Mouse (Mus musculus) neural tube, embryonic 15.5 days (tissue): ENCODE measurements at regions not wholly inside any gene's neighbourhood (a gene's known extent, or its start where the extent isn't known, plus 50 kb on each side); places are given as distances from the start of the nearest gene placed in this dataset.

Experiments used
- ATAC-seq: fragments of 200-750 bp; cut with Nextera tagmentation; 2 replicates; pipeline ENCODE4 v1.8.0; 2017; ENCODE audit warnings: mild to moderate bottlenecking, moderate TSS enrichment, moderate library complexity; ENCODE audit not compliant: low FRiP score
- H3K27ac ChIP-seq: fragments of 300-500 bp; sonication (generic); replicated peaks from 2 replicates; pipeline ENCODE4 v1.5.1; 2015; ENCODE audit warnings: mild to moderate bottlenecking, inconsistent platforms
- H3K27me3 ChIP-seq: fragments of 300-500 bp; sonication (generic); replicated peaks from 2 replicates; pipeline ENCODE4 v1.6.1; 2015; ENCODE audit warnings: inconsistent platforms
- H3K36me3 ChIP-seq: fragments of 300-500 bp; sonication (generic); 2 replicates; pipeline ENCODE4 v1.6.1; 2015; ENCODE audit warnings: inconsistent platforms
- H3K4me1 ChIP-seq: fragments of 300-500 bp; sonication (generic); 2 replicates; pipeline ENCODE4 v1.6.1; 2015; ENCODE audit warnings: inconsistent platforms
- H3K4me2 ChIP-seq: fragments of 300-500 bp; sonication (generic); 2 replicates; pipeline ENCODE4 v1.6.1; 2015; ENCODE audit warnings: inconsistent platforms, mild to moderate bottlenecking, moderate library complexity
- H3K4me3 ChIP-seq: fragments of 300-500 bp; sonication (generic); replicated peaks from 2 replicates; pipeline ENCODE4 v1.5.1; 2015; ENCODE audit warnings: mild to moderate bottlenecking, inconsistent platforms
- H3K9ac ChIP-seq: fragments of 300-500 bp; sonication (generic); replicated peaks from 2 replicates; pipeline ENCODE4 v1.6.1; 2015; ENCODE audit warnings: mild to moderate bottlenecking, inconsistent platforms
- H3K9me3 ChIP-seq: fragments of 300-500 bp; sonication (generic); replicated peaks from 2 replicates; pipeline ENCODE4 v1.6.1; 2016; ENCODE audit warnings: inconsistent platforms
- WGBS: fragments of 180-500 bp; shearing (Covaris S2); methylation state at CpG from one replicate; pipeline ENCODE4 v1.1.7; 2015; ENCODE audit warnings: mixed read lengths; 5-methylcytosine and 5-hydroxymethylcytosine counted together

- Histone ChIP-seq H3K27ac (no peak overlapping the region; the same call in 1 of the 2 replicates), H3K9ac (no peak overlapping the region), H3K27me3 (no peaks in the 10 kb centered on the region), H3K4me3 (no peak overlapping the region), H3K4me1 (peaks cover 4% of the 10 kb centered on the region; the same call in 1 of the 2 replicates), H3K36me3 (no peaks in the 10 kb centered on the region), H3K9me3 (no peaks in the 10 kb centered on the region), H3K4me2 (no peak overlapping the region)
- ATAC-seq, result peak; percentile 90
- WGBS, result 60% methylated on average over 3 of the region's 3 CpGs
These were observed 1398.3 kb upstream of the Lrrc6 start for GRCm38 (mm10) chr15:67898959-67899403.

- Histone ChIP-seq H3K9ac (no peak overlapping the region), H3K27ac (no peak overlapping the region), H3K4me1 (peaks cover 4% of the 10 kb centered on the region; the same call in 1 of the 2 replicates), H3K27me3 (no peaks in the 10 kb centered on the region), H3K9me3 (no peaks in the 10 kb centered on the region), H3K36me3 (no peaks in the 10 kb centered on the region), H3K4me3 (no peak overlapping the region), H3K4me2 (no peak overlapping the region)
- ATAC-seq, result no peak
- 31% methylated on average over 3 of the region's 3 CpGs for WGBS
These were observed 1391.4 kb upstream of the Lrrc6 start for GRCm38 (mm10) chr15:67892066-67892465.

- ATAC-seq, result no peak
- 51% methylated on average over 3 of the region's 3 CpGs for WGBS
- H3K36me3 ChIP-seq, result no peaks in the 10 kb centered on the region
- H3K27ac ChIP-seq, result no peak overlapping the region
- H3K27me3 ChIP-seq, result no peaks in the 10 kb centered on the region
- no peak overlapping the region for H3K4me3 ChIP-seq
- no peaks in the 10 kb centered on the region for H3K9me3 ChIP-seq
- H3K4me2 ChIP-seq, result no peak overlapping the region
- H3K4me1 ChIP-seq, result peaks cover 4% of the 10 kb centered on the region; the same call in 1 of the 2 replicates
- H3K9ac ChIP-seq, result no peak overlapping the region
These were observed 1390.0 kb upstream of the Lrrc6 start for GRCm38 (mm10) chr15:67890612-67891304.

DNA sequence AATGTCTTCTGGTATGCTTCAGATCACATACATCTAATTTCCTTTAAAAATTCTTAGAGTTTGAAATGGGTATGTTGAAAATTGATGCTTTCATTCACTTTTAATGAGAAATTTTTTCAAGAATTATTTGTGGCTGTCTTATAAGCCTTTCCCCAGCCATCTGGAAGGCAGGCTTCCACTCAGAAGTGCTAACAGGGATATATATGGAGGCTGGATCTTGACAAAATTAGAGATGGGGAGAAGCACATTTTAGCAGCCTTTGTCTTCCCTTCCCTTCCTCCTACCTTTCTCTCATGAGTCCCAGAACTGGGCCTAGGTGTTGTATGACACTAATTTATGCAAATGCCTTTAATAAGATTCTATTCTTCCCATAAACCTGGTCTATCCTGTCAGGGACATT lies 1387.8 kb upstream of the Lrrc6 start:
- Histone ChIP-seq H3K27me3 (no peaks in the 10 kb centered on the region), H3K27ac (no peak overlapping the region), H3K4me1 (peaks cover 4% of the 10 kb centered on the region; the same call in 1 of the 2 replicates), H3K9me3 (no peaks in the 10 kb centered on the region), H3K36me3 (no peaks in the 10 kb centered on the region), H3K4me2 (no peak overlapping the region), H3K9ac (no peak overlapping the region), H3K4me3 (no peak overlapping the region)
- no peak for ATAC-seq

DNA sequence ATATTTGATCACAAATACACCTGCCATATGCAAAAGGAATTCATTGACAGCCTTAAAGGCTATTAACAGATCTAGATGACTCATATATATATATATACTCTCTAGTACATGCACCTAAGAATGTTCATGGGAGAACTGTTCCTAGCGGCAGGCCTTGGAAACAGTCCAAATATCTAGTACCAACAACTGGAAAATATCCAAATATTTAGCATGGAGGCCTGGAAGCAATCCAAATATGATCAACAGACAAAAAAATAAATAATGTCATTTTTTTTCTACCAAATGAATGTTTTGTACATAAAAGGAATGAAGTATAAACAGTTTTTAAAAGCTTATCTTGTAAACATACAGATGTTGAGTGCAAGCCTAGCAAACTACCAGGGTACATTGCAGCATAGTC lies 1354.6 kb upstream of the Lrrc6 start:
- Histone ChIP-seq H3K27ac (no peak overlapping the region), H3K4me3 (no peak overlapping the region), H3K4me1 (no peaks in the 10 kb centered on the region), H3K9ac (no peak overlapping the region), H3K36me3 (no peaks in the 10 kb centered on the region), H3K4me2 (no peak overlapping the region), H3K27me3 (no peaks in the 10 kb centered on the region), H3K9me3 (no peaks in the 10 kb centered on the region)
- 56% methylated on average over 1 of the region's 1 CpGs for WGBS
- no peak for ATAC-seq

DNA sequence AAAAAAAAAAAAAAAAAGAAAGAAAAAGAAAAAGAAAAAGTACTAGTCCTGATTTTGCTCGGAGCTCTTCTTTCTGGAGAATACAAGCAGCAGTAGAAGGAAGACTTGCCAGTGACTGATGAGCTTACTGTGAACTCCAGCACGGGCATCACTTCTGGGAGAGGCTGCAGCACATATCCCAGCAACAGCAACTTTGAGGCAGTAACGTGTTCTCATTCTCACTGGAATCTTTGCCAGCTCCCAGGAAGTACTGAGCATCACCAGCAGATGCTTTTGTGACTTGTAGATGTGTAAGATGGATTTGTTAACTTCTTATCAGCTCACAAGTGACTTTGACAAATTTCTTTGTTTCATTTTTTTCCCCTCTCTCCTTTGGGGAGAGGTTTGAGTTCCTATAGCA lies 1349.4 kb upstream of the Lrrc6 start:
- Histone ChIP-seq H3K9ac (no peak overlapping the region), H3K36me3 (no peaks in the 10 kb centered on the region), H3K9me3 (no peaks in the 10 kb centered on the region), H3K27me3 (no peaks in the 10 kb centered on the region), H3K27ac (no peak overlapping the region), H3K4me2 (no peak overlapping the region), H3K4me1 (no peaks in the 10 kb centered on the region), H3K4me3 (no peak overlapping the region)
- ATAC-seq, result no peak
- 48% methylated on average over 3 of the region's 3 CpGs for WGBS

GRCm38 (mm10) chr15:67845707-67846106 lies 1345.0 kb upstream of the Lrrc6 start:
- no peaks in the 10 kb centered on the region for H3K9me3 ChIP-seq
- no peaks in the 10 kb centered on the region for H3K4me1 ChIP-seq
- 91% methylated on average over 2 of the region's 2 CpGs for WGBS
- no peak overlapping the region for H3K4me3 ChIP-seq
- H3K36me3 ChIP-seq, result no peaks in the 10 kb centered on the region
- no peak for ATAC-seq
- H3K27ac ChIP-seq, result no peak overlapping the region
- H3K9ac ChIP-seq, result no peak overlapping the region
- no peaks in the 10 kb centered on the region for H3K27me3 ChIP-seq
- H3K4me2 ChIP-seq, result no peak overlapping the region

DNA sequence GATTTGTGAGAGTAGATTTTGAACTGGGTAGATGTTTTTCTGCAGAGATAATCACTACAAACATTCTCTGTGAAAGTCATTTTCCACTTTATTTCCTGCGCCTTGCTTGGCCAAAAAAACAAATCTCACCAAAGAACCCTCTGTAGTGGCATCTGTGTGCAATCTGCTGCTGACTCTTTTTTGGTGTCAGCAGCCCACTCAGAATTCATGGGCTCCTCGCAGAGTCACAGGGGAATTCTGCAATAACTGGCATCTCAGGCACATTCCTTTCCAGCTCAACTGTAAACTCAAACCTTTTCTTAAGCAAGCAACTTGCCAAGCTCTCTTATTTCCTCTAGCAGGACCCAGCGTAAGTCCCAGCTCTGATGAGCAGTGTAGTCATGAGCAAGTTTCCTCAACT lies 1340.0 kb upstream of the Lrrc6 start:
- WGBS, result 83% methylated on average over 3 of the region's 3 CpGs
- no peaks in the 10 kb centered on the region for H3K4me1 ChIP-seq
- H3K36me3 ChIP-seq, result no peaks in the 10 kb centered on the region
- ATAC-seq, result no peak
- no peaks in the 10 kb centered on the region for H3K27me3 ChIP-seq
- no peaks in the 10 kb centered on the region for H3K9me3 ChIP-seq
- no peak overlapping the region for H3K4me2 ChIP-seq
- H3K27ac ChIP-seq, result no peak overlapping the region
- H3K9ac ChIP-seq, result no peak overlapping the region
- no peak overlapping the region for H3K4me3 ChIP-seq

GRCm38 (mm10) chr15:67825796-67826484 lies 1325.2 kb upstream of the Lrrc6 start:
- Histone ChIP-seq H3K9me3 (no peaks in the 10 kb centered on the region), H3K27me3 (no peaks in the 10 kb centered on the region), H3K4me2 (no peak overlapping the region), H3K9ac (no peak overlapping the region), H3K4me3 (no peak overlapping the region), H3K36me3 (no peaks in the 10 kb centered on the region), H3K4me1 (no peaks in the 10 kb centered on the region), H3K27ac (no peak overlapping the region)
- ATAC-seq, result no peak
- WGBS, result 81% methylated on average over 4 of the region's 4 CpGs

GRCm38 (mm10) chr15:67823226-67823625 lies 1322.5 kb upstream of the Lrrc6 start:
- Histone ChIP-seq H3K9me3 (no peaks in the 10 kb centered on the region), H3K27me3 (no peaks in the 10 kb centered on the region), H3K9ac (no peak overlapping the region), H3K4me2 (no peak overlapping the region), H3K36me3 (no peaks in the 10 kb centered on the region), H3K4me1 (no peaks in the 10 kb centered on the region), H3K27ac (no peak overlapping the region), H3K4me3 (no peak overlapping the region)
- WGBS, result 63% methylated on average over 3 of the region's 3 CpGs
- ATAC-seq, result no peak

- no peak for ATAC-seq
- H3K27ac ChIP-seq, result no peak overlapping the region
- WGBS, result 71% methylated on average over 1 of the region's 1 CpGs
- no peak overlapping the region for H3K9ac ChIP-seq
- H3K36me3 ChIP-seq, result no peaks in the 10 kb centered on the region
- no peak overlapping the region for H3K4me2 ChIP-seq
- H3K27me3 ChIP-seq, result no peaks in the 10 kb centered on the region
- no peak overlapping the region for H3K4me3 ChIP-seq
- H3K9me3 ChIP-seq, result no peaks in the 10 kb centered on the region
- H3K4me1 ChIP-seq, result no peaks in the 10 kb centered on the region
These were observed 1299.2 kb upstream of the Lrrc6 start for GRCm38 (mm10) chr15:67799871-67800270.

- Histone ChIP-seq H3K9me3 (no peaks in the 10 kb centered on the region), H3K4me1 (no peaks in the 10 kb centered on the region), H3K27ac (no peak overlapping the region), H3K4me3 (no peak overlapping the region), H3K27me3 (no peaks in the 10 kb centered on the region), H3K36me3 (no peaks in the 10 kb centered on the region), H3K9ac (no peak overlapping the region), H3K4me2 (no peak overlapping the region)
- WGBS, result 87% methylated on average over 2 of the region's 2 CpGs
- ATAC-seq, result no peak
These were observed 1294.9 kb upstream of the Lrrc6 start for GRCm38 (mm10) chr15:67795578-67795977.
